Mouse (Mus musculus) small intestine, adult 2 months (tissue): Measurements from ENCODE around the gene Reep1.

Experiments used
- CTCF ChIP-seq: fragments of 200-500 bp; IDR thresholded peaks from 2 replicates; pipeline ENCODE4 v1.5.1; 2012; ENCODE audit warnings: low read depth, mild to moderate bottlenecking, control low read depth, inconsistent platforms, low read length, moderate library complexity, mixed read lengths; ENCODE audit not compliant: insufficient replicate concordance, insufficient read length; ENCODE audit errors: extremely low read depth
- POLR2A ChIP-seq: fragments of 200-500 bp; IDR thresholded peaks from 2 replicates; pipeline ENCODE4 v1.6.1; 2012; ENCODE audit warnings: low read depth, mild to moderate bottlenecking, control low read depth, inconsistent platforms, low read length, moderate library complexity

GRCm38 (mm10) chr6:71791771-71792170 lies 84.4 kb downstream of the Reep1 start:
- TF ChIP-seq POLR2A (no peak), CTCF (no peak)
